Mouse (Mus musculus) v-Abl transformed pro-B cells (cell line): ENCODE results near the gene Tomm20.
"Not testable (repeated sequence)": the region's sequence is repeated elsewhere in the genome, so short reads cannot be mapped to it uniquely, and the experiment has no call there.

Source experiments
- in situ Hi-C, 2 experiments: fragments of 400-800 bp; cut with MboI; formaldehyde crosslinking; loops; one replicate each; pipeline ENCODE4 v1.15.1; 2025; ENCODE audit not compliant: unreplicated experiment in 2 of 2

The Tomm20 gene

GRCm38 (mm10) chr8:126927058-126927457 lies 18.6 kb downstream of the Tomm20 start:
- in situ Hi-C loops = loop anchor here in 1 of 2 experiments (10.0 to 25.0 kb wide), 2 partner anchors 662 to 1990 kb away; partner anchors contain the start of gene Egln1

DNA sequence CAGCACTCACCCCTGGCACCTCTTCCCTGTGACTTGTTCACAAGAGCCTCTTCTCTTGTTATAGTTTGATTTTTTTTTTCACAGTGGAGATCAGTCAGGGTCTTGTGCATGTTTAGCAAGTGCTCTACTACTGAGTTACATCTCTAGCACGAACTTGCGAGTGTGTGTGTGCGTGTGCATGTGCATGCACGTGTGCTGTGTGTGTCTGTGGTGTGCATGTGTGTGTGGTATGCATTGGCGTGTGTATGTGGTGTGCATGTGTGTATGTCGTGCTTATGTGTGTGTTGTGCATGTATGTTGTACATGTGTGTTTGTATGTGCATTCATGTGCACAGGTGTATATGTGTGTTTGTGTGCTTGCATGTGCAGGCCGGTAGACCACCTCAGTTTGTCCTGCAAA lies 22.7 kb downstream of the Tomm20 start:
- in situ Hi-C loops = loop anchor here (5.0 to 10.0 kb wide), 3 partner anchors 166 to 658 kb away; no protein-coding TSS in a partner anchor

GRCm38 (mm10) chr8:126921432-126921831 lies 24.2 kb downstream of the Tomm20 start:
- in situ Hi-C loops = loop anchor here (5.0 to 10.0 kb wide), 3 partner anchors 164 to 657 kb away; no protein-coding TSS in a partner anchor

DNA sequence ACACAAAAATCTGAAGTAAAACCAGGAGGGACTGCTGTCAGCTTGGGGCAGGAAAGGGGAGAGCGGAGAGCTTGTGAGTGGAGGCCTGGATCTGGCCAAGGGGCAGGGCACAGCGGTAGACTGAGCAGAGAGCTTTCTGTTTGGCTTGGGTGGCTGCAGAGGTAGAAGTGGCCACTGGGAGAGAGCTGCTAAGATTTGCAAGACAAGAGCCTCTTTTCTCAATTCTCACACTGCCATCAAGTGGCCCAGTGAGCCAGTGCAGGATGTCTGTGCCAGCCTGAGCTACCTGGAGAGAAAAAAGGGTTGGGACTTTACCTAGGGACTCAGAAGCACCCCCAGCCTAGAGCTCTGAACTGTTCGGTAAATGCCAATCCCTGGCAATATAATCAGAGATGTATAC lies 24.8 kb downstream of the Tomm20 start:
- in situ Hi-C loops = loop anchor here (5.0 to 10.0 kb wide), 3 partner anchors 164 to 656 kb away; no protein-coding TSS in a partner anchor

DNA sequence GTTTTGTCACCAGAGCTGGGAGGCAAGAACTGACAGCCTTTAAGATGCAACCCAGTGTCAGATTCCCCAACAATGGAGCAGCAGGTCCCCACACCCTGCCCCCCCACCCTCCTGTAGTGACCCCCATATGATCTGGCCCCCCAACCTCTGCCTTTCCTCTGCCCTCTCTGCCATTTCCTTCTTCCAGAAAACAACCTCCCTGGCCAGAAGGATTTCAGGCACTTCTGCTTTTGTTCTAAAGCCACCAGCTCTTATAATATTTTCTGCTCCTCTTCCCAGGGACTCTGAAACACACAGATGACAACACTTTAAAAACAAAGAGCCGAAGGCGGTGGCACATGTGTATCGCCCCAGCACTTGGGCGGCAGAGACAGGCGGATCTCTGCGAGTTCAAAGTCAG lies 25.3 kb downstream of the Tomm20 start:
- in situ Hi-C loops = loop anchor here (5.0 to 10.0 kb wide), 3 partner anchors 163 to 656 kb away; no protein-coding TSS in a partner anchor

- in situ Hi-C loops = loop anchor here (5.0 to 10.0 kb wide), 5 partner anchors 67 to 655 kb away; no protein-coding TSS in a partner anchor
Observed at GRCm38 (mm10) chr8:126919703-126920102, 25.9 kb downstream of the Tomm20 start.

DNA sequence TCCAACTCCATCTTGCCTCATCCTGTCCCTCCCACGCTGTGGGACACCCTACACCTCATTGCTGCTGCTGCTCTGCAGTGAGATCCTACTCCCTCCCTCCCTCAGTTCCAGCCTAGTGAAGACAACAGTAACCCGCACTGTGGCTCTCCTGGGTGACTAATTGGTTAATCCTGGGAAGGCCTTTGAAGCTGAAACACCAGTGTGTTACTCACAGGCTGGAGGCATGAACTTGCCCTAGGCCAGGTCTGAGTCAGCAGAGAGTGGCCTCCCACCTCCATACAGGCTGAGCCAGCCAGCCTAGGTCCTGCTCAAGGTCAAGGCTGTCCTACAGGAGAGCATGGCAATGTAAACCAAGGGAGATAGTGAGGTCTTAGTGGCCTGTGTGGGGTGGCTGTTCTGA lies 26.4 kb downstream of the Tomm20 start:
- in situ Hi-C loops = loop anchor here (5.0 kb wide), 3 partner anchors 67 to 422 kb away; no protein-coding TSS in a partner anchor

DNA sequence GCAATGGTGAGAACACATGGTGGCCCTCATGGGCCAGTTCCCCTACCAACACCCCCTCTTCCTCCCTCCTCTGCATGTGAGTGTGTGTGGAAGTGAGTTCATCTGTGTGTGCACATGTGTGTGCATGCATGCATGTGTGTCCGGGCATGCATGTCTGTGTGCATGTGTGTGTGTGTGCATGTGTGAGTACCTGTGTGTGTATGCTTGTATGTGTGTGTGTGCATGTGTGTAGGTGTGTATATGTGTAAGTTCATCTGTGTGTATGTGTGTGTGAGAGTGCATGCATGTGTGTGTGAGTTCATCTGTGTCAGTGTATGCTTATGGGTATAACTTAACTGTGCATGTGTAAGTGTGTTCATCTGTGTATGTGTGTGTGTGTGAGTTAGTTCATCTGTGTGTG lies 27.3 kb downstream of the Tomm20 start:
- in situ Hi-C loops = loop anchor here (5.0 kb wide), 3 partner anchors 66 to 421 kb away; no protein-coding TSS in a partner anchor

- in situ Hi-C loops = loop anchor here (5.0 kb wide), 3 partner anchors 65 to 420 kb away; no protein-coding TSS in a partner anchor
Observed at GRCm38 (mm10) chr8:126917179-126917905, 28.3 kb downstream of the Tomm20 start.

- in situ Hi-C loops = loop anchor here (5.0 kb wide), 3 partner anchors 64 to 419 kb away; no protein-coding TSS in a partner anchor
Observed at GRCm38 (mm10) chr8:126916611-126917010, 29.0 kb downstream of the Tomm20 start.

DNA sequence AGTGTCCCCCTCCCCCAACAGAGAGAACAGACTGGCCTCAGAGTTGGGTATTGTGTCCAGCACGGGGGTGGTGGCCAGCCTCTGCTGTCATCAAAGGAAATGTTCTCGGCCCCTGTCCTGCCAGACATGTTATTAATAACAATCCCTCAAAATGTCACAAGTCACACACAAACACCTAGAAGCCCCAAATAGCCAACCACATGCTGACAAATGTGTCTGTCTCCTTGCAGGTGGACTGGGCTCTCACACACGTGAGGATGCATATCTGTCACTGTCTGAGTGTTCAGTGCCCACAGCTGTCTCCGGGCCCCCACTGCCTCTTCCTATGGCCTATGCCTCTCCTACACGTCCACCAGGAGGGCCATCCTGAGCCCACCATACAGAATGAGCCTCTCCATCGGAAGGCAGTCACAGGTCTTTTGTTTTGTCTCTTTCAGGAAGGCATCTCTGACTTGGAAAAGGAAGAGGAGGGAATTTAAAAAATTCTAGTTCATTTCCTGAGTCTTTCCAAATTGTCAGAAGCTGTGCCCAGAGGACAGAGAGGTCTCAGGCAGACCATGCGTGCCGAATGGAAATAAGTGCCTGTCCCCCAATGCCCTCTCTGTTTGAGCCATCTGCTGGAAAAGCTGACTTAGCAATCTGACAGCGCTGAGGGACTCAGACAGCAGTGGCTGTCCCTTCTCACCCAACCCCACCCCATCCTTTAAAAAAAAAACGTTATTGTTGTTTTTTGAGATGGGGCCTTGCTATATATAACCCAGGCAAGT lies 30.9 kb downstream of the Tomm20 start:
- in situ Hi-C loops = loop anchor here (5.0 kb wide), 3 partner anchors 62 to 417 kb away; no protein-coding TSS in a partner anchor

DNA sequence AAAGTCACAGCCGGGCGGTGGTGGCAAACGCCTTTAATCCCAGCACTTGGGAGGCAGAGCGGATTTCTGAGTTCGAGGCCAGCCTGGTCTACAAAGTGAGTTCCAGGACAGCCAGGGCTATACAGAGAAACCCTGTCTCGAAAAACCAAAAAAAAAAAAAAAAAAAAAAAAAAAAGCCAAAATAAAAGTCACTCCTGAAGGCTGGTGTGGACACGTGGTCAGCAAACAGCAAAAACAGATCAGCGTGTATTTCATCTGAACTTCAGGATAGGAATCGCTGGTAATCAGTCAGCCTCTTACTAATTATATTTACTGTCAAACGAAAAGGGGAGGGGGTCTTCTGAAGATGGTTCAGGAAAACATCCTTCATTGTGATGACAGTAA lies 31.5 kb downstream of the Tomm20 start:
- in situ Hi-C loops = not testable (repeated sequence)

- in situ Hi-C loops = no loop called here
Observed at GRCm38 (mm10) chr8:126913241-126914106, 32.2 kb downstream of the Tomm20 start.

DNA sequence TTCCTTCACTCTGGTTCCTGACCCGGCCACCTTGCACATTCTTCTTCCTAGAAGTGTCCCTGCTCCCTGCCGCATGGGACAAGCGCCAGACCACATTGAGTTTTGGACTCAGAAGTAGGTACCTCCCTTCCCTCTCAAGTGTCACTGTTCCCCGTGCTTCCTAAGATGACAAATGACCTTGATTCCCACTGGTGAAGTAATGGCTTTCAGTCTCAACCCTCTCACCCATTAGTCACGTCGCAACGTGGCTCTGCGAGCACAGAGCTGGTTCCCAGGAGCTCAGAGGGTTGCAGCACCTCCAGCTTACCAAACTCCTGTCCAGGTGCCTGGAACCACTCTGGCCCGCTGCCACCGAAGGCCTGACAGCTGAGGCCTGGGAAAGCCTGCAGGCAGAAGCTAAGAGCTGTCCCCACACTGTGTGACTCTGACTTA lies 36.3 kb downstream of the Tomm20 start:
- in situ Hi-C loops = loop anchor here in 1 of 2 experiments (5.0 kb wide), 1 partner anchor 147 kb away; no protein-coding TSS in a partner anchor

DNA sequence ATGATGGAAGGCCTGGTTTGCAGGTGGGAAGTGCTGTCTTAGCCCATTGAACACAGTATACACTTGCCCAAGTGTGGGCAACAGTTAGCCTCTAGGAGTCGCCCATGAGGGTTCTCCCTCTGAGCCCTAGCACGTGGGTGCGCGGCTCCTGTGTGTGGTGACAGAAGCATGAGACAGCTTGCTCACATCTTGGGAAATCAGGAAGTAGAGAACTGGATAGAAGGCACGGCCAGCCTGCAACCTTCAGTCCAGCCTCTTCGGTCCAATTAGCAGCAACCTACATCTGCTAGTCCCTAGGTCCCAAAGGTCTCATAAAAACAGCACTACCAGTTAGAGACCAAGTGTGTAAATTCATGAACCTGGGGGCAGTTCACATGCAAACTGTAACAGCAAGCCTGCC lies 36.8 kb downstream of the Tomm20 start:
- in situ Hi-C loops = loop anchor here in 1 of 2 experiments (5.0 kb wide), 1 partner anchor 147 kb away; no protein-coding TSS in a partner anchor

GRCm38 (mm10) chr8:126907968-126908367 lies 37.7 kb downstream of the Tomm20 start:
- in situ Hi-C loops = loop anchor here in 1 of 2 experiments (5.0 kb wide), 1 partner anchor 146 kb away; no protein-coding TSS in a partner anchor

DNA sequence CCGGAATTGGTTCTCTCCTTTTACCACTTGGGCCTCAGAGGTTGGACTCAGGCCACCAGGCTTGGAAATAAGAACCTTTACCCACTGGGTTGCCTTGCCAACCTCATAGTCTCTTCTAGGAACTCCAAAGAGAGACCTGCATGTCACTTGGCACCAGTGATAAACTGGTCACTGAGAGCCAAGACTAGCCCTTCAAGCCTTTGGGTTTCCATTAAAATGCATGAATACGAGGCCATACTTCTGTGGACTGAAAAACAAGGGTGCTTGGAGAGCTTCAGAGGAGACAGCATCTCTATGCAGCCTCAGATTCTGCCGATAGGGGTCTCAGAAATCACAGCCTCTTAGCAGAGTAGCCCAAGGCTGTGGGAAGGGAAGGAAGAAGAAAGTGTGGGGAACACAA lies 38.3 kb downstream of the Tomm20 start:
- in situ Hi-C loops = loop anchor here in 1 of 2 experiments (5.0 kb wide), 1 partner anchor 145 kb away; no protein-coding TSS in a partner anchor

DNA sequence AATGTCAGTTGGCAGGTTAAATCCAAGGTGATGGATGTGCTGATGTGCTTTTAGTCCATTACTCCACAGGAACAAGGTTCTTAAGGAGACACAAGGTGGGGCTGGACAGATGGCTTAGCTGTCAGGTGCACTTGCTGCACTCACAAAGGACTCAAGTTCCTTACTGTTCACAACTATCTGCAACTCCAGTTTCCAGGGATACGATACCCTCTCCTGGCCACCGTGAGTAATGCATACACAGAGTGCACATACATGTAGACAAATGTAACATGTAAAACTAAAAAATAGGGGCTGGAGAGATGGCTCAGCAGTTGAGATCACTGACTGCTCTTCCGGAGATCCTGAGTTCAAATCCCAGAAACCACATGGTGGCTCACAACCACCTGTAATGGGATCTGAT lies 40.3 kb downstream of the Tomm20 start:
- in situ Hi-C loops = loop anchor here in 1 of 2 experiments (5.0 kb wide), 1 partner anchor 143 kb away; no protein-coding TSS in a partner anchor

- in situ Hi-C loops = no loop called here
Observed at GRCm38 (mm10) chr8:126903927-126904326, 41.7 kb downstream of the Tomm20 start.
